Mouse (Mus musculus) stomach, embryonic 15.5 days (tissue): ENCODE measurements around the gene Ttc39b. TPM values are rescaled to one million over a fixed set of nuclear protein-coding genes. Genes with fewer than 3 reads are reported as not detected.

Experiments
- ATAC-seq: fragments of 200-750 bp; cut with Nextera tagmentation; 2 replicates; pipeline ENCODE4 v1.8.0; 2017; ENCODE audit warnings: low read depth, moderate number of reproducible peaks, moderate TSS enrichment; ENCODE audit not compliant: insufficient read depth, low FRiP score
- H3K27ac ChIP-seq: fragments of 300-500 bp; sonication (generic); 2 replicates; pipeline ENCODE4 v1.5.1; 2015; ENCODE audit warnings: mild to moderate bottlenecking, inconsistent platforms
- H3K27me3 ChIP-seq: fragments of 300-500 bp; sonication (generic); replicated peaks from 2 replicates; pipeline ENCODE4 v1.6.1; 2015; ENCODE audit warnings: inconsistent platforms
- H3K36me3 ChIP-seq: fragments of 300-500 bp; sonication (generic); 2 replicates; pipeline ENCODE4 v1.6.1; 2015; ENCODE audit warnings: inconsistent platforms
- H3K4me1 ChIP-seq: fragments of 300-500 bp; sonication (generic); 2 replicates; pipeline ENCODE4 v1.6.1; 2015; ENCODE audit warnings: inconsistent platforms
- H3K4me2 ChIP-seq: fragments of 300-500 bp; sonication (generic); 2 replicates; pipeline ENCODE4 v1.6.1; 2015; ENCODE audit warnings: mild to moderate bottlenecking, inconsistent platforms
- H3K4me3 ChIP-seq: fragments of 300-500 bp; sonication (generic); replicated peaks from 2 replicates; pipeline ENCODE4 v1.5.1; 2015; ENCODE audit warnings: inconsistent platforms
- H3K9ac ChIP-seq: fragments of 300-500 bp; sonication (generic); 2 replicates; pipeline ENCODE4 v1.6.1; 2015; ENCODE audit warnings: inconsistent platforms
- H3K9me3 ChIP-seq: fragments of 300-500 bp; sonication (generic); 2 replicates; pipeline ENCODE4 v1.6.1; 2016; ENCODE audit warnings: inconsistent platforms
- WGBS: fragments of 180-500 bp; shearing (Covaris S2); methylation state at CpG from one replicate; pipeline ENCODE4 v1.1.7; 2015; 5-methylcytosine and 5-hydroxymethylcytosine counted together
- polyA plus RNA-seq: library from polyadenylated mRNA; unstranded; fragments of >200 nt; fragmentation: Nextera tagmentation; extraction: Ambion mirVana; gene quantifications from 2 replicates; pipeline ENCODE4 v1.2.1, GENCODE M21; 2015

Gene Ttc39b
- polyA plus RNA-seq, 1 experiment from 2014 or later = 3.3 TPM

GRCm38 (mm10) chr4:83223197-83223596, 100.9 kb downstream of the Ttc39b start:
- Histone ChIP-seq H3K9me3 (no peaks in the 10 kb centered on the region), H3K36me3 (no peaks in the 10 kb centered on the region), H3K4me1 (no peaks in the 10 kb centered on the region), H3K9ac (no peak overlapping the region), H3K4me3 (no peak overlapping the region), H3K4me2 (no peak overlapping the region), H3K27me3 (no peaks in the 10 kb centered on the region), H3K27ac (no peak overlapping the region)
- WGBS = 57% methylated on average over 5 of the region's 5 CpGs
- no peak for ATAC-seq

GRCm38 (mm10) chr4:83220761-83221557, 103.1 kb downstream of the Ttc39b start:
- no peak for ATAC-seq
- no peaks in the 10 kb centered on the region for H3K27me3 ChIP-seq
- H3K9me3 ChIP-seq = no peaks in the 10 kb centered on the region
- H3K9ac ChIP-seq = no peak overlapping the region
- 80% methylated on average over 13 of the region's 13 CpGs for WGBS
- no peaks in the 10 kb centered on the region for H3K4me1 ChIP-seq
- no peak overlapping the region for H3K4me2 ChIP-seq
- no peak overlapping the region for H3K27ac ChIP-seq
- H3K36me3 ChIP-seq = no peaks in the 10 kb centered on the region
- H3K4me3 ChIP-seq = no peak overlapping the region

GRCm38 (mm10) chr4:83219253-83219652, 104.8 kb downstream of the Ttc39b start:
- Histone ChIP-seq H3K4me2 (no peak overlapping the region), H3K27ac (no peak overlapping the region), H3K4me3 (no peak overlapping the region), H3K27me3 (no peaks in the 10 kb centered on the region), H3K36me3 (no peaks in the 10 kb centered on the region), H3K4me1 (0 out of 2 replicates have a peak, but pooled peaks cover 4% of the 10 kb centered on the region), H3K9ac (no peak overlapping the region), H3K9me3 (no peaks in the 10 kb centered on the region)
- 60% methylated on average over 5 of the region's 5 CpGs for WGBS
- ATAC-seq = no peak

GRCm38 (mm10) chr4:83217128-83217527, 106.9 kb downstream of the Ttc39b start:
- WGBS = 83% methylated on average over 5 of the region's 5 CpGs
- Histone ChIP-seq H3K36me3 (no peaks in the 10 kb centered on the region), H3K27ac (no peak overlapping the region), H3K4me2 (no peak overlapping the region), H3K4me3 (no peak overlapping the region), H3K27me3 (no peaks in the 10 kb centered on the region), H3K9me3 (no peaks in the 10 kb centered on the region), H3K4me1 (0 out of 2 replicates have a peak, but pooled peaks cover 4% of the 10 kb centered on the region), H3K9ac (no peak overlapping the region)
- ATAC-seq = no peak

- Histone ChIP-seq H3K27me3 (no peaks in the 10 kb centered on the region), H3K9me3 (no peaks in the 10 kb centered on the region), H3K9ac (no peak overlapping the region), H3K4me3 (no peak overlapping the region), H3K4me2 (no peak overlapping the region), H3K36me3 (no peaks in the 10 kb centered on the region), H3K4me1 (0 out of 2 replicates have a peak, but pooled peaks cover 7% of the 10 kb centered on the region), H3K27ac (no peak overlapping the region)
- WGBS = 62% methylated on average over 7 of the region's 7 CpGs
- ATAC-seq = no peak
Observed at GRCm38 (mm10) chr4:83216381-83216780, 107.7 kb downstream of the Ttc39b start.

- no peaks in the 10 kb centered on the region for H3K27me3 ChIP-seq
- H3K4me3 ChIP-seq = no peak overlapping the region
- H3K27ac ChIP-seq = no peak overlapping the region
- ATAC-seq = no peak
- H3K9ac ChIP-seq = no peak overlapping the region
- no peak overlapping the region for H3K4me2 ChIP-seq
- H3K4me1 ChIP-seq = 0 out of 2 replicates have a peak, but pooled peaks cover 7% of the 10 kb centered on the region
- H3K36me3 ChIP-seq = no peaks in the 10 kb centered on the region
- no peaks in the 10 kb centered on the region for H3K9me3 ChIP-seq
- 69% methylated on average over 1 of the region's 1 CpGs for WGBS
Observed at GRCm38 (mm10) chr4:83215776-83216175, 108.3 kb downstream of the Ttc39b start.

- Histone ChIP-seq H3K36me3 (no peaks in the 10 kb centered on the region), H3K27me3 (no peaks in the 10 kb centered on the region), H3K4me1 (0 out of 2 replicates have a peak, but pooled peaks cover 7% of the 10 kb centered on the region), H3K27ac (peak overlapping the region; percentile 14; the same call in 1 of the 2 replicates), H3K4me3 (no peak overlapping the region), H3K9ac (no peak overlapping the region), H3K4me2 (no peak overlapping the region), H3K9me3 (no peaks in the 10 kb centered on the region)
- 54% methylated on average over 9 of the region's 9 CpGs for WGBS
- no peak for ATAC-seq
Observed at GRCm38 (mm10) chr4:83214822-83215558, 109.1 kb downstream of the Ttc39b start.

GRCm38 (mm10) chr4:83213752-83214151, 110.3 kb downstream of the Ttc39b start:
- Histone ChIP-seq H3K9ac (no peak overlapping the region), H3K4me3 (no peak overlapping the region), H3K27me3 (no peaks in the 10 kb centered on the region), H3K27ac (no peak overlapping the region), H3K36me3 (no peaks in the 10 kb centered on the region), H3K9me3 (no peaks in the 10 kb centered on the region), H3K4me2 (no peak overlapping the region), H3K4me1 (0 out of 2 replicates have a peak, but pooled peaks cover 7% of the 10 kb centered on the region)
- 76% methylated on average over 6 of the region's 6 CpGs for WGBS
- ATAC-seq = no peak

- no peak overlapping the region for H3K27ac ChIP-seq
- H3K36me3 ChIP-seq = no peaks in the 10 kb centered on the region
- H3K4me1 ChIP-seq = 0 out of 2 replicates have a peak, but pooled peaks cover 7% of the 10 kb centered on the region
- no peak overlapping the region for H3K9ac ChIP-seq
- no peak for ATAC-seq
- H3K4me3 ChIP-seq = no peak overlapping the region
- H3K4me2 ChIP-seq = no peak overlapping the region
- WGBS = 55% methylated on average over 12 of the region's 12 CpGs
- no peaks in the 10 kb centered on the region for H3K9me3 ChIP-seq
- no peaks in the 10 kb centered on the region for H3K27me3 ChIP-seq
Observed at GRCm38 (mm10) chr4:83211709-83212108, 112.3 kb downstream of the Ttc39b start.

- Histone ChIP-seq H3K4me3 (no peak overlapping the region), H3K27me3 (no peaks in the 10 kb centered on the region), H3K9ac (no peak overlapping the region), H3K36me3 (no peaks in the 10 kb centered on the region), H3K9me3 (no peaks in the 10 kb centered on the region), H3K4me2 (no peak overlapping the region), H3K4me1 (0 out of 2 replicates have a peak, but pooled peaks cover 7% of the 10 kb centered on the region), H3K27ac (no peak overlapping the region)
- 79% methylated on average over 6 of the region's 6 CpGs for WGBS
- ATAC-seq = no peak
Observed at GRCm38 (mm10) chr4:83210437-83210836, 113.6 kb downstream of the Ttc39b start.

- WGBS = 67% methylated on average over 10 of the region's 10 CpGs
- no peak overlapping the region for H3K4me3 ChIP-seq
- no peak overlapping the region for H3K27ac ChIP-seq
- no peaks in the 10 kb centered on the region for H3K27me3 ChIP-seq
- no peak overlapping the region for H3K4me2 ChIP-seq
- no peaks in the 10 kb centered on the region for H3K36me3 ChIP-seq
- no peak for ATAC-seq
- H3K9ac ChIP-seq = no peak overlapping the region
- no peaks in the 10 kb centered on the region for H3K9me3 ChIP-seq
- 0 out of 2 replicates have a peak, but pooled peaks cover 3% of the 10 kb centered on the region for H3K4me1 ChIP-seq
Observed at GRCm38 (mm10) chr4:83206803-83207586, 117.1 kb downstream of the Ttc39b start.
